Mouse (Mus musculus): Measurements from ENCODE around the gene Lrrc23.

Lrrc23 gene

DNA sequence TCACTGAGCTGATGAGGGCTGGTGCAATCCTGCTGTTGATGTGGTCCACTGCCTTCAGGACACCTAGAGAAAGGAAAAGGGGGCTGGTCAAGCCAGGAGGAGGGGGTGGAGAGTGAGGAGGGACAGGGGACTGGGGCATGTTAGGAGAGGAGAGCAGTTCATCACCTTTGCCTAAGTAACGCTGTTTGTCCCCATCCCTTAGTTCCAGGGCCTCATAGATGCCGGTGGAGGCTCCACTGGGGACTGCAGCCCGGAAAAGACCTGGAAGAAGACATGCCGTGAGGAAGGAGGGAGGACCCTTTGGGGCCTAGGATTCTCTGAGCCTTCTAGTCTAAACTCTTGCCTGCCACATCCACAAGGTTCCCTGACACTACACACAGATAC, 12.0 kb downstream of the Lrrc23 start:
- DNase-seq: no peak

- no peak for DNase-seq
Observed at GRCm38 (mm10) chr6:124765951-124766350, 13.6 kb downstream of the Lrrc23 start.

DNA sequence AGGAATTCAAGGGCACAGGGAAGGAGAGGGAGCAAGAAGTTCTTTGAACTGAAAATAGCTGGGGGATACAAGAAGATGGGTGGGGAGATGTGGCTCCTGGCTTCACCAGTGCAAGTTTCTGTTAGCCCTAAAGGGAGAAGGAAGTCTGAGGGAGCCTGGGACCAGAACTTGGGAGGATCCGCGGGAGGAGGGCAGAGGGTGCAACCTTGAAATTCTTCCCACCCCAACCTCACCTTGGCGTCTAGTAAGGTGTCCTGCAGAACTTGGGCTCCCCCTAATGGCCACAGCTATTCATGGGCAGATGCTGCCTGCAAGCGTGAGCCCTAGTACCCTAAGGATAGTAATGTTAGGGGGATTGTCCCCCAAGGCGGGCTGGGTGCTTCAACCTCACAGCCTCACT, 20.3 kb downstream of the Lrrc23 start:
- DNase-seq: peak; percentile 88

GRCm38 (mm10) chr6:124758849-124759232, 20.7 kb downstream of the Lrrc23 start:
- no peak for DNase-seq

DNA sequence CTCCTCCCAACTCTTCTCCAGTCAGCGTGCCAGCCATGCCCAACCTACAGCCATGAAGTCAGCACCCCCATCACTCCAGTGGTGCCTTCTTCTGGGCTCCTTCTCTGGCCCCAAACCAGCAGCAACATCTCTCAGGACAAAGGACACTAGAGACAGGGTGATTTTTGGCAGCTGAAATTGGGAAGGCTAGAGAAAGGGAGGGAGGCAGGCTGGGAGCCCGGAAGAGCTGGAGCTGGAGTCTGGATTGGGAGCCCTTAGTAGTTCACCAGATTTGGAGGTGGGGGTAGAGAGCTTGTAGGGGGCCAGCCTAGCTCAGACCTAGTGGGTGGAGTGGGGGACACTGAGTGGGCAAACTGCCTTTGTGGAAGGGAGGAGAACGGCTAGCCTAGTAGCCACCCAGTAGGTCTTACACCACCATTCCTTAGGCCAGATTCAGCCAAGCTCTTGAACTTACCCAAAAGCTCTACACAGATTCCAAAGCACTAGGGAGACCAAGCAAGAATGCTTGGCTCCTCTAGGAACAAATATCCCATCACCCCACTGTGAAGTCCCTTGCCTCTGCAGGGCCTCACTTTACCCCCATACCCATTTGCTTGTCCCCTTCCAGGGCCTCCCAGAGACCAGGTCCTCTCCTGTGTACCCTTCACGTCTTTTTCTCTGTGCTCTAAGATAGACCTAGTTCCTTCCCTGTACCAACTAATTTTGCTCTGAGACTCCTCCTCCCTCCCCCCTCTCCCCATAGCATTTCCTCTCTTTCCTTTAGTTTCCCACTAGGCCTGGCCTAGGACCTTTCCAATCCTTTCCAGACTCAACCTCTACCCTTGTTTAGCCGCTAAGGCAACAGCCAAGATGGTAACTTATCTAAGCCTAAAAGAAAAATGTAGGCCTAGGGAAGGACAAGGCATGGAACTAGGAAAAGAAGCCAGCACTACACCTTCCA, 21.3 kb downstream of the Lrrc23 start:
- DNase-seq: peak; percentile 47

GRCm38 (mm10) chr6:124757351-124757880, 22.1 kb downstream of the Lrrc23 start:
- no peak for DNase-seq

- peak; percentile 86 for DNase-seq
Observed at GRCm38 (mm10) chr6:124756652-124757350, 22.7 kb downstream of the Lrrc23 start.

DNA sequence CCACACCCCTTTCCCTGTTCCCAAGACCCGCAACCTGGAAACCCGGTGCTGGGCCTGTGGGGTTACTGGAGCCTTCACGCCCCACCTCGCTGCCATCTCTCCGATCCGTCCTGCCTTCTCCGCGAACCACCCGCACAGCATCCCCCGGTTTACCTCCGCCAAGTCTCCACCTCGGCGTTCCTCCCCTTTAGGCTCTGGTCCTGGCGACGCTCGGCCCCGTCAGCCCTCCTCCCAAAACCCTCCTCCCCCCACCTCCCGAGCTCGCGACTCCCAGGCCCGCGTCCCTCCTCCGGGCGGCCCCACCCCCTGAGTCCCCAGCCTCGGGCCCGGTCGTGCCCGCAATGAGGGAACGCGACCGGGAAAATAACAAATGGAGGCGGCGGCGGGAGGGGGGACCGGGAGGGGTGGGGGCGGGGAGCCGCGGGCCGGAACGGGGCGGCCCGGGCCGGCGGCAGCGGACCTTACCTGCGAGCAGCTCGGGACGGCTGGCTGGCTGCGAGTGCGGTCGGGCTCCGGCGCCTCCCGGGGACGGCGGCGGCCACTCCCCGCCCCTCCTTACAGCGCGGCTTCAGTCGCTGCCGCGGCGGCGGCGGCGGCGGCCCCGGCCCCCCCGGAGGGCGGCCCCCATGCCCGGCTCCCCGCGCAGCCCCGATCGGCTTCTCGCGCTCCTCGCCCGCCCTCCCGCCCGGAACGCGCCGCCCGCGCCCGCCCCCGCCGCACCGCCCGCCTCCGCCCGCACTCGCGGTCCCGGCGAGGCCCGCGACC, 23.5 kb downstream of the Lrrc23 start, which contains the start of the genes Gm45234 and Atn1:
Gene Gm45234, minus strand, starts transcription at position 191 of the 765 bp plus-strand sequence.
Gene Atn1, minus strand, starts transcription at position 694 of the 765 bp plus-strand sequence.
- peak; percentile 79 for DNase-seq

GRCm38 (mm10) chr6:124755306-124755705, 24.2 kb downstream of the Lrrc23 start:
- DNase-seq: no peak

DNA sequence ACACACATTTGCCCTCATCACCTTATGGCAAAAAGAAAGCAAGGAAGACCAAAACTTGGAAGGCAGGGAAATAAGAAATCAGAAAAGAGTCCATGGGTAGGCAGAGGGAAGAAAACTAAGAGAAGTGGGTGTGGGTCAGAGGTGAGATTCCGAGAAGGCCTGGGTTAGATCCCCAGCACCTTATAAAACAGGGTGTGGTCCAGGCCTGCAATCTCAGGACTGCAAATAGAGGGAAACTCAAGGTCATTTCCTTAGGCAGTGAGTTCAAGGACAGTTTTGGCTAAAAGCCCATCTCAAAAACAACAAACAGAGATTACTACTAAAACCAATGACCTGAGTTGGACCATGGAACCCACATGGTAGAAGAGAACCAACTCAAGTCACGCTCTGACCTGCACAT, 25.7 kb downstream of the Lrrc23 start:
- DNase-seq: no peak

- no peak for DNase-seq
Observed at GRCm38 (mm10) chr6:124750405-124750804, 29.1 kb downstream of the Lrrc23 start.

DNA sequence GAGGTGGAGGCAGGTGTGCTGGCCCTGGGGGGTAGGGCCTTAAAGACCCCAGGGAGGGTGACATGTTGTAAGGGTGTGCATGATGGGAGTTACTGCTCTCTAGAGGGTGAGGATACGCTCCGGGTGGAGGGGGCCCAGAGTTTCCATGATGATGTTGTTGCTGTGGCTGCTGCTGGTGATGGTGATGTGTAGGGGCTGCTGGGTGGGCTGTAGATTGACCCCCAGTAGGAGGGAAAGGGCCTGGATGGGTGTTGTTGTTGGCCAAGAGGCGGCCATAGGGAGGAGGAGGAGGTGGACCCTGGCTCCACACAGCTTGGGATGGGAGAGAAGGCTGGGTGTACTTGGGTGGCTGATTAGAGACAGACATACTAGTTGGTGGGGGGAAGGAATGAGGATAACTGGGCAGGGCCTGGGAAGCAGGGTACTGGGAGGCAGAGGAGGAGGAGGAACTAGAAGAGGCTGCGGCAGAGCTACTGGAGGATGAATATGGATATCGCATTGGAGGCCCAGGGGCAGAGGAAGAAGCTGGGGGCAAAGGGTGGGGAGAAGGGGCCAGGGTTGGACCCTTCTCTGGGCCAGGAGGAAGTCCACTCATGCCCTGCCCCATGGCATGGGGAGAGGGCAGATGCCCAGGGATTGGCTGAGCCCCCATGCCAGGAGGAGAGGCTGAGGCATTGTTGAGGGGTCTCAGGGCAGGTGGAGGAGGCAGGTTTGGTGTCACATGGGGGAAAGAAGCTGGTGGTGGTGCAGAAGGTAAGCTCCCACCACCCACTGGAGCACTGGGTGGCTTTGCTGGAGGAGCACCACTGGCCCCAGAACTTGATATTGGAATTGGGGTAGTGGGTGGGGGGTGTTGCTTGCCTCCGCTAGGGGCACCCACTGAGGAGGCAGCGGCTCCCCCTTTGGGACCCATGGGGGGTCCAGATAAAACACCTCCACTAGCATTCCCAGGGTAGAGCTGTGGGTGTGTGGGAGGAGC, 32.6 kb downstream of the Lrrc23 start:
- DNase-seq: no peak

- no peak for DNase-seq
Observed at GRCm38 (mm10) chr6:124746296-124746605, 33.3 kb downstream of the Lrrc23 start.

GRCm38 (mm10) chr6:124745490-124746295, 33.8 kb downstream of the Lrrc23 start:
- DNase-seq: peak; percentile 94

- DNase-seq: peak; percentile 29
Observed at GRCm38 (mm10) chr6:124744755-124745321, 34.7 kb downstream of the Lrrc23 start.

DNA sequence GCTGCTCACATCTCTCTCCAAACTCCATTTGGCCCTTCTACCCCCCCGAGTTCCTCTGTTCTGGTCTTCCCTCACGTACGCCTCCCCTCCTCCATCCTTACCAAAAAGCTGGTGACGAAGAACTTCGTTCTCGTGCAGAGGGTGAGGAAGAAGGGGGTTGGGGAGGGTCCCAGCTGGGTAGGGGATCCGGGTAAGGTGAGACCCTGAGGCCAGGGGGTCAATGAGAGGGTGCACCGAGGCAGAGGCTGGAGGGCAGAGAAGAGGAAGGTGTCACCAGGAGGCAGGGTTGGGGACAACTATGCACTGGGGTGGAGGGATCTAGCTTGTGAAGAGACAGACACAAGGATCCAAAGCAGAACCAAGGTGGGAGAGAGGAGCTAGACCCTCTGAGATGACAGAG, 35.9 kb downstream of the Lrrc23 start:
- DNase-seq: no peak

DNA sequence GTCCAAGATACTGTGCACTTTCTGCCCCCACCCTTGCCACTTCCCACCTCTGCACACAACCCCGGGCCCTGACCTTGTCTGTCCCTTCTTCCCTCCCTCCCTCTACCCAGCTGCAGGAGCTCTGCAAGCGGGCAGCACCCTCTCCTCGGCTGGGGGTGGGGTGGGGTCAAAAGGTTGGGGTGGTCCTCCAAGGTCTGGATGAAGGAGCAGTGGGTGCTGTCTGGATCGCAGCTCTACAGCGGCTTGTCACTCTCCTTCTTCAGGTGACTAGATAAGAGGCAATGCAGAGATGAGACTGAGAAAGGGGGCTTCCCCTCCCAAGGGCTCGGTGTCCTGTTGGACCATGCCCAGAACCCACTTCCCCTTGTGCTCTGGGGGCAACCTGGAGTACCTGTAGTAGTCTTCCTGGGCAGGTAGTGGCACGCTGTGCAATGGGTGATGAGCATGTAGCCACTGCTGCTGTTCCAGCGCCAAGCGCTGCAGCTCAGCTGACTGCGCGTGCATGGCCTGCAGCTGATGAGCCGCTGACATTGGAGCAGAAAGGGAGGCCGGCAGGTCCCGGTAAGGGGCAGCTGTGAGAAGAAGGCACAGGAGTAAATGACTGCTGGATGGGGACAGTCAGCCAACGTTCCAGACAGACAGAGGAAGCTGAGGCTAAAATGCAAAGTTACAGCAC, 36.5 kb downstream of the Lrrc23 start:
- DNase-seq: no peak

GRCm38 (mm10) chr6:124741842-124742241, 37.7 kb downstream of the Lrrc23 start:
- DNase-seq: no peak

DNA sequence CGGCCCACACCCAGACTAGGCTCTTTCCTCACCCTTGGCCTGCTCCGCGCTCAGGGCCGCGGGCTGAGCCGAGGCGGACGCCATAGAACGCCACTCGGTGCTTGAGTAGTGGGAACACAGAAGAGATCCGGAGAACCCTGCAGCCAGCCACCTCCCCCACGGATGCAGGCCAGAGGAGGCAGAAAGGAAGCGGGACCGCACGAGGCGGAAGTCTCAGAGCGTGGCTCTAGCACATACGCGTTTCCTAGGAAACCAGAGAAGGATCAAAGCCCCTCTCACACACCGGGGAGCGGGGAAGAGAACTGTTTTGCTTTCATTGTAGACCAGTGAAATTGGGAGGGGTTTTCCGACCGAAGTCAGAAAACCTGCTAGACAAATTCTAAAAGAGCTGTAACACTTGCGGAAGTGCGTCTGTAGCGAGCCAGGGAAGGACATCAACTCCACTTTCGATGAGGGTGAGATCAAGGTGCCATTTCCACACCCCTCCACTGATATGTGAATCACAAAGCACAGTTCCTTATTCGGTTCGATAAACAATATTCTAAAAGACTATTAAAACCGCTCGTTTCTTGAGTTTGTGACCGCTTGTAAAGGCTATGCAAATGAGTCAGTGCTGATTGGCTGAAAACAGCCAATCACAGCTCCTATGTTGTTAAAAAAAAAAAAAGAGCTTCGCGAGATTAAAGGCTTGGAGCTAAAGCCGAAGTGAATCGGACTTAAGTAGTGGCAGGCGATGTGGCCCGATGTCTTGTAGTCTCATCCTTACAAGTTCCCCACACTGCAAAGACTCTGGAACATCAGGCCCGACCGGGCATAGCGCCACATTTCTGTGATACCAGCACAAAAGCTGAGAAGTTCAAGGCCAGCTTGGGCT, 38.4 kb downstream of the Lrrc23 start, which contains the start of gene Grcc10:
Gene Grcc10, minus strand, starts transcription at position 487 of the 874 bp plus-strand sequence.
- DNase-seq: peak; percentile 89
